Mouse (Mus musculus) colon, adult 2 months (tissue): ENCODE data around the gene Gm28710. TPM values are rescaled to one million over a fixed set of nuclear protein-coding genes. Genes with fewer than 3 reads are reported as not detected.

Experiments
- polyA plus RNA-seq: library from polyadenylated mRNA; depleted of rRNA; stranded (reverse); fragments of >200 nt; gene quantifications from 2 replicates; pipeline ENCODE4 v1.2.3, GENCODE M21; 2012; rRNA removed

The Gm28710 gene
- 0.03 and 0.14 TPM in 2 replicates for polyA plus RNA-seq

GRCm38 (mm10) chr5:16791243-16791860 lies at the start of gene Gm28710:
Gene Gm28710, plus strand, starts transcription at chr5:16791810.

Other genes starting within 250 kb of the Gm28710 start
- 0.66 and 1.0 TPM in 2 replicates for gene Hgf, start 238.3 kb upstream of the Gm28710 start, polyA plus RNA-seq